Mouse (Mus musculus) retina, embryonic 14.5 days (tissue): Measurements from ENCODE around the gene Mctp2.
"Not testable (repeated sequence)": the region's sequence is repeated elsewhere in the genome, so short reads cannot be mapped to it uniquely, and the experiment has no call there.

Experiments
- DNase-seq: peaks from one replicate; pipeline ENCODE4 v3.0.0-alpha.2; 2015; ENCODE audit warnings: low spot score

Gene Mctp2

GRCm38 (mm10) chr7:72271546-72271945 is 34.9 kb downstream of the Mctp2 start:
- DNase-seq = peak; percentile 5

GRCm38 (mm10) chr7:72269994-72270393 is 36.4 kb downstream of the Mctp2 start:
- no peak for DNase-seq

GRCm38 (mm10) chr7:72260766-72261655 is 45.4 kb downstream of the Mctp2 start:
- DNase-seq = no peak

- DNase-seq = no peak
Observed at GRCm38 (mm10) chr7:72259045-72259444, 47.4 kb downstream of the Mctp2 start.

GRCm38 (mm10) chr7:72250326-72250725 is 56.1 kb downstream of the Mctp2 start:
- not testable (repeated sequence) for DNase-seq

- no peak for DNase-seq
Observed at GRCm38 (mm10) chr7:72241269-72241668, 65.1 kb downstream of the Mctp2 start.

- peak; percentile 79 for DNase-seq
Observed at GRCm38 (mm10) chr7:72239782-72240493, 66.5 kb downstream of the Mctp2 start.

- peak; percentile 80 for DNase-seq
Observed at GRCm38 (mm10) chr7:72238575-72238974, 67.8 kb downstream of the Mctp2 start.

GRCm38 (mm10) chr7:72234433-72234998 is 71.9 kb downstream of the Mctp2 start:
- DNase-seq = no peak

GRCm38 (mm10) chr7:72231182-72231877 is 75.1 kb downstream of the Mctp2 start:
- DNase-seq = peak; percentile 13

GRCm38 (mm10) chr7:72229925-72230324 is 76.5 kb downstream of the Mctp2 start:
- DNase-seq = no peak

GRCm38 (mm10) chr7:72223558-72223957 is 82.8 kb downstream of the Mctp2 start:
- DNase-seq = no peak

GRCm38 (mm10) chr7:72222532-72222931 is 83.9 kb downstream of the Mctp2 start:
- no peak for DNase-seq

- no peak for DNase-seq
Observed at GRCm38 (mm10) chr7:72218048-72218447, 88.4 kb downstream of the Mctp2 start.

GRCm38 (mm10) chr7:72215563-72216215 is 90.7 kb downstream of the Mctp2 start:
- no peak for DNase-seq

GRCm38 (mm10) chr7:72210201-72210600 is 96.2 kb downstream of the Mctp2 start:
- DNase-seq = no peak

GRCm38 (mm10) chr7:72209296-72209695 is 97.1 kb downstream of the Mctp2 start:
- no peak for DNase-seq

GRCm38 (mm10) chr7:72206841-72207240 is 99.6 kb downstream of the Mctp2 start:
- no peak for DNase-seq

GRCm38 (mm10) chr7:72195709-72196108 is 110.7 kb downstream of the Mctp2 start:
- DNase-seq = no peak

GRCm38 (mm10) chr7:72193304-72193703 is 113.1 kb downstream of the Mctp2 start:
- DNase-seq = peak; percentile 7

- DNase-seq = no peak
Observed at GRCm38 (mm10) chr7:72181651-72182050, 124.8 kb downstream of the Mctp2 start.

GRCm38 (mm10) chr7:72169320-72169719 is 137.1 kb downstream of the Mctp2 start:
- no peak for DNase-seq
